In genomic region chr1:155830861-155831260, GRCm38 (mm10) we compare ENCODE assay signal across 29 mouse cellular contexts. TPM values are rescaled to one million over a fixed set of nuclear protein-coding genes. Genes with fewer than 3 reads are reported as not detected.
DNase-seq lines count a peak whose midpoint lies in the region; ATAC-seq lines count a peak whose summit lies in the region.
"Had no signal": no experiment of that assay in that cellular context is flagged by ENCODE, and none has a peak within 500 bp of the region (broad histone marks: within the 10 kb centered on the region; RNA-seq: fewer than 3 reads in every experiment).

No protein-coding gene starts in this region.

- H3K9me3 ChIP-seq in stomach, embryonic 16.5 days (replicated peaks; ENCODE audit: control insufficient read depth, low read length), result no peaks in the 10 kb centered on the region
- H3K9me3 ChIP-seq: embryonic facial prominence, embryonic 10.5 days; embryonic facial prominence, embryonic 13.5 days; forebrain, embryonic 12.5 days; forebrain, embryonic 15.5 days; heart, embryonic 12.5 days; heart, embryonic 15.5 days had no signal

- intact Hi-C loops in heart, postnatal 36 days (cut with DNase I), result no loop called here

- no peak overlapping the region for H3K27ac ChIP-seq in stomach, embryonic 16.5 days (ENCODE audit: low read length)
- H3K27ac ChIP-seq: embryonic facial prominence, embryonic 10.5 days; embryonic facial prominence, embryonic 13.5 days; forebrain, embryonic 12.5 days; forebrain, embryonic 15.5 days; heart, embryonic 15.5 days; hindbrain, embryonic 14.5 days; hindbrain, postnatal 0 days had no signal

- ATAC-seq in stomach, embryonic 16.5 days (ENCODE audit: insufficient read depth, low FRiP score), result peak; percentile 6; the same call in 1 of the 2 replicates
- ATAC-seq: activated CD4-positive, CD25-positive, alpha-beta regulatory T cell, adult 4 months; forebrain, embryonic 15.5 days; hindbrain, postnatal 0 days; inflammation-experienced regulatory T-cells, adult 6 months; intestine, embryonic 16.5 days had no signal

- WGBS in stomach, embryonic 16.5 days, result 64% methylated on average over 6 of the region's 6 CpGs

- DNase-seq in adrenal gland, adult (ENCODE audit: inconsistent age in 2 of 2, low spot score in 1 of 2), result peak; percentile 29 to 70
- no peak for DNase-seq in adrenal gland, postnatal 10 days
- peak; percentile 19 for DNase-seq in heart, adult 11 months
- DNase-seq in heart, postnatal 36 days, result no peak
- peak; percentile 43 for DNase-seq in adrenal gland, postnatal 14 days
- DNase-seq in frontal cortex, postnatal 25 days (ENCODE audit: low spot score in 2 of 2), result no peak
- no peak for DNase-seq in kidney, postnatal 10 days
- DNase-seq: cerebellum, adult 11-12 months; cerebellum, adult 8-10 months; cerebellum, postnatal 10 days; cerebellum, postnatal 36 days; embryo, embryonic 11 days; gastrocnemius, postnatal 10 days; heart, adult 18-20 months; heart, postnatal 10 days; heart, postnatal 4 days had no signal

- H3K36me3 ChIP-seq in stomach, embryonic 16.5 days (ENCODE audit: control insufficient read depth, insufficient read depth, low read length), result no peaks in the 10 kb centered on the region
- H3K36me3 ChIP-seq: embryonic facial prominence, embryonic 10.5 days; embryonic facial prominence, embryonic 13.5 days; forebrain, embryonic 12.5 days; forebrain, embryonic 15.5 days; heart, embryonic 12.5 days; heart, embryonic 15.5 days had no signal

- no peak overlapping the region for H3K4me2 ChIP-seq in stomach, embryonic 16.5 days (ENCODE audit: low read depth, low read length)
- H3K4me2 ChIP-seq: embryonic facial prominence, embryonic 13.5 days; forebrain, embryonic 12.5 days; forebrain, embryonic 15.5 days; heart, embryonic 12.5 days; heart, embryonic 15.5 days; hindbrain, embryonic 14.5 days had no signal

- no peak overlapping the region for H3K9ac ChIP-seq in stomach, embryonic 16.5 days (ENCODE audit: low read length)
- H3K9ac ChIP-seq: embryonic facial prominence, embryonic 13.5 days; forebrain, embryonic 12.5 days; forebrain, embryonic 15.5 days; heart, embryonic 12.5 days; heart, embryonic 15.5 days; hindbrain, embryonic 14.5 days had no signal

- H3K4me1 ChIP-seq in stomach, embryonic 16.5 days (ENCODE audit: control insufficient read depth, insufficient read depth, low read length), result no peaks in the 10 kb centered on the region
- H3K4me1 ChIP-seq: embryonic facial prominence, embryonic 13.5 days; forebrain, embryonic 12.5 days; forebrain, embryonic 15.5 days; heart, embryonic 15.5 days had no signal

- H3K27me3 ChIP-seq in stomach, embryonic 16.5 days (ENCODE audit: control insufficient read depth, insufficient read depth, low read length), result no peaks in the 10 kb centered on the region
- H3K27me3 ChIP-seq: embryonic facial prominence, embryonic 13.5 days; forebrain, embryonic 12.5 days; forebrain, embryonic 15.5 days; heart, embryonic 12.5 days; heart, embryonic 15.5 days had no signal

- H3K4me3 ChIP-seq in stomach, embryonic 16.5 days (replicated peaks; ENCODE audit: low read length), result no peak overlapping the region
- H3K4me3 ChIP-seq: embryonic facial prominence, embryonic 10.5 days; embryonic facial prominence, embryonic 13.5 days; erythroblast, embryonic 14.5 days; forebrain, embryonic 12.5 days; forebrain, embryonic 15.5 days; heart, embryonic 12.5 days; heart, embryonic 15.5 days had no signal

RNA-seq across cellular contexts. Expression of gene Qsox1, which starts 18.2 kb away (rescaled TPM):
- total RNA-seq in adrenal gland, postnatal 10 days (2021), result 10 to 100 TPM; 54.5 to 79.0 TPM
- total RNA-seq in heart, postnatal 36 days (2021), result 10 to 100 TPM; 39.7 to 43.8 TPM
- 64.3 and 73.7 TPM in 2 replicates for total RNA-seq in adrenal gland, postnatal 14 days (2021)
- 94.7 and 110 TPM in 2 replicates for polyA plus RNA-seq in stomach, embryonic 16.5 days (2015; fragmentation: Nextera tagmentation; extraction: Ambion mirVana)

Comparison
In these comparisons a context has a peak if more than half of its experiments do, and no peak if none do; other contexts are left out.
1. DNase-seq: peak in adrenal gland, adult (2 of 2), heart, adult 11 months (single experiment) and adrenal gland, postnatal 14 days (single experiment); none in adrenal gland, postnatal 10 days (single experiment), heart, postnatal 36 days (0 of 2), frontal cortex, postnatal 25 days (0 of 2) and kidney, postnatal 10 days (single experiment).